Mouse (Mus musculus): Measurements from ENCODE around the gene Bri3. TPM values are rescaled to one million over a fixed set of nuclear protein-coding genes. Genes with fewer than 3 reads are reported as not detected.

Gene Bri3
- polyA plus RNA-seq, 1 experiment: 104 TPM

DNA sequence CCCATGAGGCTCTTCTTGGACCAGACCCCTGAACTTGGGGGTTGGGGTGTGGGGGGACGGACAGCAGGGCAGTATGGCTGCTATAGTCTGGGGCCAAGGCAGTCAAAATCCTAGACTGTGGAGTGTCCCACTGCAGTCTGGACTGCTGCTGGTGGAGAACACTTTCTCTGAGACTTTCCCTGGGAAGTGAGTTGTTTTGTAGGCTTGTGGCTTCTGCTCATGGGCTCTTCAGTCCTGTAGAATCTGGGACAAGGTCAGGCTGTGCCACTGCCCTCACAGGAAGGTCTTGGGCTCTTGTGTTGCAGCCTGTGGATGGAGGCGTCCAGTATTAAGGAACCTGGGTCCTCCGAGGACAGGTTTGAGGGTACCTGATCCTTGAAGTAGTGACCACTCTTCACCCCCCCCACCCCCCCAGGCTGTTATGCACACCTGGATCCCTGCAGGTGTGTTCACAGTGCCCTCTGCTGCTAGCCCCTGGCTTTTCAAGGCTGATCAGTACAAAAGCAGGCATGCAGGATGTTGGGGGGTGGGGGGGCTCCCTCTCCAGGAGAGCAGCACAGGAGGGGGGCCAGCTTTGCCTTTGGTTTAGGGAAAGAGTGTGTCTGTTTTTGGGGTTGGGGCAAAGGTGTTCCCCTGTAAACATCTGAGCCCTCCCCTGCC is 13.3 kb downstream of the Bri3 start:
- Histone ChIP-seq H3K4me1 (ENCODE audit: control insufficient read depth, insufficient read depth, low read length) (peaks cover 21% of the 10 kb centered on the region), H3K27ac (ENCODE audit: insufficient read depth, low read length) (no peak overlapping the region), H3K4me3 (ENCODE audit: insufficient read depth, low read length) (peak overlapping the region; percentile 97; the same call in 1 of the 2 replicates)
- TF ChIP-seq POLR2A (IDR thresholded peaks at IDR 0.05; ENCODE audit: extremely low read depth, insufficient read depth, low read length) (no peak), CTCF (IDR thresholded peaks at IDR 0.05; ENCODE audit: extremely low read depth, insufficient read depth, low read length) (no peak)

DNA sequence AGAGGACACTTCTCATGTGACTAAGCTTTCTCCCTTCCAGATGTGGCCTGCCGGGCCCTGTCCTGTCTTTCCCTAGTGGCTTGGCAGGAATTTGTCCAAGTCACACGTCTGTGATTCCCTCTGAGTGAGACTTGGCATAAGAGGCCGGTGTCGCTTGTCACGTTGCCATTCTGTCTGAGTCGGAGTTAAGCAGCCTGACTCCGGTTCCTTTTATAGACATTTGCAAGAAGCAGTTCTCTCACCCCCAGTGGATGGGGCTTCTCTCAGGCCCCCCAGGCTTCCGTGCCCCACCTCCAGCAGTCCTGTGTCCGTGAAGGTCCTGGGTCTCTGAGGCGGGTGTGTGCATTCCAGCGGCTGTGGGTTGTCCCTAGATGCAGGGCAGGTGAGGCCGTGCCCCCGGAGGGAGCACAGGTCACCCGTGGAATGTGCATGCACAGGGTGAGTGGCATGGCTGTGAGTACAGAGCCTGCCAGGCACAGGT is 13.9 kb downstream of the Bri3 start:
- Histone ChIP-seq H3K4me1 (ENCODE audit: control insufficient read depth, insufficient read depth, low read length) (peaks cover 23% of the 10 kb centered on the region), H3K27ac (ENCODE audit: insufficient read depth, low read length) (no peak overlapping the region), H3K4me3 (ENCODE audit: insufficient read depth, low read length) (peak overlapping the region; percentile 97)
- TF ChIP-seq CTCF (IDR thresholded peaks at IDR 0.05; ENCODE audit: extremely low read depth, insufficient read depth, low read length) (no peak), POLR2A (IDR thresholded peaks at IDR 0.05; ENCODE audit: extremely low read depth, insufficient read depth, low read length) (no peak)

DNA sequence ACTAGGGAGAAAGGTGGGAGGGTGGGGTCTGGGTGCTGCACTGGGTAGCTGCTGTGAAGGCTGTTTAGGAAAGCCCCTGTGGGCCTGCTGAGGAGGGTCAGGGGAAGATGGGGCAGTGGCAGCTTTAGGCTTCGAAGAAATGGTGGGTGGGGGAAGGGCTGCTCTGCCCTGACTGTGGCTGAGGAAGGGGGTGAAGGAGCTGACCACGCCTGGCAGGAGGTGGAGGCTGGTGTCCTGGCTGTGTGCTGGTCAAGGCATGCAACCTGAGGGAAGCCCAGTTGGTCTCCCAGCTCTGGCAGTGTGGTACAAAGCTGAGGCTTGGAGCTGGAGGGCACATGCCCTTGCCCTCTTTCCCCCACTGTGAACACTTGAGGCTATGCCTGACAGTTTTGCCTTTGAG is 14.4 kb downstream of the Bri3 start:
- Histone ChIP-seq H3K27ac (ENCODE audit: insufficient read depth, low read length) (no peak overlapping the region), H3K4me1 (ENCODE audit: control insufficient read depth, insufficient read depth, low read length) (peaks cover 23% of the 10 kb centered on the region), H3K4me3 (ENCODE audit: insufficient read depth, low read length) (peak overlapping the region; percentile 97)
- no peak for TF ChIP-seq POLR2A (IDR thresholded peaks at IDR 0.05; ENCODE audit: extremely low read depth, insufficient read depth, low read length)

DNA sequence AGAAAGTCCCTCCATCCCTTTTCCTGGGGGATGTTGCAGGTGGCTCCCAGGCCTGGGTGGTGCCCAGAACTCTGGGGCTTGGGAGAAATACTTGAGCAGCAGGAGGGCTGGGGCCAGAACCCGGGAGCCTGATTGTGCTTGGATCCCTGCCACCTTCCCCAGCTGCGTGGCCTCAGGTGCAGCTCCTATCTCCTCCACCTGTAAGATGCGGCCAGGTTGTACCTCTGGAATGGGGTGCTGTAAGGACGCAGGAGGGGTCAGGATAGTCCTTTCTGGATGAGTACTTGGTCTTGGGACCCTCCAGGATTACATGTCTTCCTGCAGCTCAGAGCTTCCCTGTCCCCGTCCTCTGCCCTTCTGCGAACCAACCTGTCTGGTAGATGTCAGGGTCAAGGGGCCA is 15.0 kb downstream of the Bri3 start:
- no peak for TF ChIP-seq POLR2A (IDR thresholded peaks at IDR 0.05; ENCODE audit: extremely low read depth, insufficient read depth, low read length)
- TF ChIP-seq CTCF (IDR thresholded peaks at IDR 0.05; ENCODE audit: extremely low read depth, insufficient read depth, low read length): no peak
- Histone ChIP-seq H3K4me3 (ENCODE audit: insufficient read depth, low read length) (peak overlapping the region; percentile 97; the same call in 1 of the 2 replicates), H3K27ac (ENCODE audit: insufficient read depth, low read length) (no peak overlapping the region), H3K4me1 (ENCODE audit: control insufficient read depth, insufficient read depth, low read length) (peaks cover 23% of the 10 kb centered on the region)

DNA sequence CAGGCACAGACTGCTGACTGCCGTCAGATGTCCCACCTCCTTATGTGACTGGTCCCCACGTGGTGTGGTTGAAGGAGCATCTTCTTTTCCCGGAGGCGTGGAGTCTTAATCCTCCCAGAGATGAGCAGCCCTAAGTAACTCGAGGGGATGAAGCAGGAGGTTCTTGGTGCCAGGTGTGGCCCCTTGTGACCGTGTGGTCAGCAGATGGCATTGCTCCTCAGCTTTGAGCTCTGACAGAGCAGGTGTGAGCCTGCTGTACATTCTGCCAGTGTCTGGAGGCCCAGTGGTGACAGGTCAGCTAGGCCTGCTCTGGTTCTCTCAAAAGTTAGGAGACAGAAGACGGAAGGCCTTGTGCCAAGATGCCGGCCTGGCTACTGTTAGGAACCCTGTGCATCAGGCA is 16.2 kb downstream of the Bri3 start:
- TF ChIP-seq CTCF (IDR thresholded peaks at IDR 0.05; ENCODE audit: extremely low read depth, insufficient read depth, low read length) (no peak), POLR2A (IDR thresholded peaks at IDR 0.05; ENCODE audit: extremely low read depth, insufficient read depth, low read length) (no peak)
- Histone ChIP-seq H3K27ac (ENCODE audit: insufficient read depth, low read length) (no peak overlapping the region), H3K4me3 (ENCODE audit: insufficient read depth, low read length) (no peak overlapping the region), H3K4me1 (ENCODE audit: control insufficient read depth, insufficient read depth, low read length) (peaks cover 23% of the 10 kb centered on the region)

DNA sequence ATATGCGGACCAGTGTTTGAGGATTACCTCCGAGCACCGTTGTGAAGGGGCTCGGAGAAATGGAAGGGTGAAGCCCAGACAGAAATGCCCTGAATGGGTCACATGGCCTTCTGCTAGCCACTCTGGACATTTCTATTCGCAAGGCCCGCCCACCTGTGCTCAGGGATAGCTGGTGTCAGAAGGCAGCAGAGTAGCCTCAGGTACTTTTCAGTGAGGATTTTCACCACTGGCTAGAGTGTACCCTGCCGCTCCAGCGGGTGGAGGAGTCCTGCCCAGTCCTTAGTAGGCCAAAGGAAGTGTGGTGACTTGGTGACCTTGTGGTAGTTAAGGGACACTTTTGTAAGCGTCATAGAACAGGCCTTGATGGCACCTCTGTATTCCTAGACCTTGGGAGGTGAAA is 17.1 kb downstream of the Bri3 start:
- Histone ChIP-seq H3K4me1 (ENCODE audit: control insufficient read depth, insufficient read depth, low read length) (peaks cover 23% of the 10 kb centered on the region), H3K27ac (ENCODE audit: insufficient read depth, low read length) (no peak overlapping the region), H3K4me3 (ENCODE audit: insufficient read depth, low read length) (no peak overlapping the region)
- TF ChIP-seq POLR2A (IDR thresholded peaks at IDR 0.05; ENCODE audit: extremely low read depth, insufficient read depth, low read length) (no peak), CTCF (IDR thresholded peaks at IDR 0.05; ENCODE audit: extremely low read depth, insufficient read depth, low read length) (no peak)

DNA sequence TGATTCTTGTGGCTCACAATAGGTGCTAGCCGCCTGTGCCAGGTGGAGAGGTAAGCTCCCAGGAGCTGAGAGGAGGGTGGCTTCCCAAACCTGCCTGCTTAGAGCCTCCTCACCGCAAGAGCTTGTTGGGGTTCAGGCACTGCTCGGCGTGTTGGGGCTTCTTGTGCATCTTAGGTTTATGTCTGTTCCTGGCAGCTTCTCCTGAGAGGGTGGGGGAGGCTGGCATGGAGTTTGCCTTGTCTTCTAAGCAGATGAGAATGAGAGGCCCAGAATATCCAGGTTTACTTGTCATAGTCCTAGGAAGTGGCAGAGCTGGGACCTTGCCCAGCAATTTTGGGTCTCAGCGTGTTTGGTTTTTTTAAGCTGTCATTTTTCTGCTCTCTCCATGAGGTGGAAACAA is 17.6 kb downstream of the Bri3 start:
- no peak for TF ChIP-seq POLR2A (IDR thresholded peaks at IDR 0.05; ENCODE audit: extremely low read depth, insufficient read depth, low read length)
- no peak for TF ChIP-seq CTCF (IDR thresholded peaks at IDR 0.05; ENCODE audit: extremely low read depth, insufficient read depth, low read length)

DNA sequence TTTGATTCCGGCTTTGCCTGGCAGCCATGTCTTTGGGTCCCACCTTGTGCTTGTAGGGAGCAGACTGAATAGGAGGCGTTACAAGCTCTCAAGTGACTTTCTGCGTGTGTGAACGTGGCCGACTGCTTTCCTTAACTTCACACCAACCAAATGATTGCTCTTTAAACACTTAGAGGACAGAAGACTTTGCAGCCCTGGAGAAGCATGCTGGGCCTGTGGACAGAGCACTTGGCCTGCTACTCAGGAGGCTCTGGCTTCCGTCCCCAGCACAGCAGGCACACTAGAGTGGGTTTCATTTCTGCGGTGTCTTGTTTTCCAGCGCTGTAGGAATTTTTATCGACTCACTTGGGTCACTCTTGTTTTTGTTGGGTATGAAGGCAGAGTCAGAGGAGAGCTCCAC is 18.8 kb downstream of the Bri3 start:
- H3K4me1 ChIP-seq (ENCODE audit: control insufficient read depth, insufficient read depth, low read length): peaks cover 20% of the 10 kb centered on the region
- no peak overlapping the region for H3K27ac ChIP-seq (ENCODE audit: insufficient read depth, low read length)
- TF ChIP-seq POLR2A (IDR thresholded peaks at IDR 0.05; ENCODE audit: extremely low read depth, insufficient read depth, low read length) (no peak), CTCF (IDR thresholded peaks at IDR 0.05; ENCODE audit: extremely low read depth, insufficient read depth, low read length) (no peak)

More for the DNA sequence above, 17.6 kb downstream of the Bri3 start:
- Histone ChIP-seq H3K4me3 (ENCODE audit: insufficient read depth, low read length) (no peak overlapping the region), H3K4me1 (ENCODE audit: control insufficient read depth, insufficient read depth, low read length) (peaks cover 23% of the 10 kb centered on the region), H3K27ac (ENCODE audit: insufficient read depth, low read length) (no peak overlapping the region)

DNA sequence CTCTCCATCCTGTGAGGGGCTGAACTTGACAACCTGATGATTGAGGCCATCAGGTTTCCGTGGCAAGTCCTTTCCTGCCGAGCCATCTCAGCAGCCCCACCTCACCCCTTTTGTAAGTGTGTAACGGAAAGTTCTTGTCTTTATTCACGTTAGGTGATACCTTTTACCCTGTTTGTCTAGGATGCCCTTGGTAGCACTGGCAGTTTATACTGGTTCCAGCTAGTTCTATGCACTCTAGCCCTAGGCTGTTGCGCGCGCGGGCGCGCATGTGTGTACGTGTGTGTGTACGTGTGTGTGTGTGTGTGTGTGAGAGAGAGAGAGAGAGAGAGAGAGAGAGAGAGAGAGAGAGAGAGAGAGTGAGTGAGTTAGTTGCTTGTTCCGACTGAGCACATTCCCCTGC is 19.3 kb downstream of the Bri3 start:
- H3K27ac ChIP-seq (ENCODE audit: insufficient read depth, low read length): no peak overlapping the region
- H3K4me1 ChIP-seq (ENCODE audit: control insufficient read depth, insufficient read depth, low read length): peaks cover 17% of the 10 kb centered on the region
- no peak overlapping the region for H3K4me3 ChIP-seq (ENCODE audit: insufficient read depth, low read length)
- TF ChIP-seq POLR2A (IDR thresholded peaks at IDR 0.05; ENCODE audit: extremely low read depth, insufficient read depth, low read length): no peak
- TF ChIP-seq CTCF (IDR thresholded peaks at IDR 0.05; ENCODE audit: extremely low read depth, insufficient read depth, low read length): no peak

More for the DNA sequence above, 18.8 kb downstream of the Bri3 start:
- H3K4me3 ChIP-seq (ENCODE audit: insufficient read depth, low read length): no peak overlapping the region

DNA sequence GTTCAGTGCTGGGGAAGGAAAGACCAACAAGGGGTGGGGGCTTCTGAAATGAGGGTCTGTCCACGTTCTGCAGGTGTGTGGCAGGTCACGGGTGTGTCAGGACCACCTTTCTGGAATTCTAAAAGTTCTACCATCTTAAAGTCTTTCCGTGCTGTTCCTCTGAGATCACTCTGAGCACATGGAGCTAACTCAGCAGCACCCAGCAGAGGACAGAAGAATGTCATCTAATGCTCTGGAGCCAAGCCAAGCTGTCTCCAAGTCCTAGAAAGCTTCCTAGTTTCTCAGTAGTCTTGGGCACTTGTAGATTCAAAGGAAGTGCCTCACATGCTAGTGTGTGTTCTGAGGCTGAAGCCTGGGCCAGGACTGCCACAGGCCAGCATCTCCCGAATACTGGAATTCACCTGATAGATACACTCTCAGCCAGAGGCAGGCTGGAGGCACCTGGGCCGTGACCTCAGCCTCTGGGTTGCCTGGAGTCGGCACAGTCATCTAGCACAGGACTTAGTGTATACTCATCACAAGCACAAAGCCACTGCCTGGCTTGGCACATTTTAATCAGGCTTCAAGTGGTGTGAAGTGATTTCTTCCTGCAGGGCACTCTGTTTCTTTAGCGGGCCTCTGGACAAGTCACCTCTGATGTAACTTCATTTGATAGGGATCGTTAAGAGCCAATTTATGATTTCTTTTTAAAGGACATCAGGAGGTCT is 23.5 kb downstream of the Bri3 start:
- Histone ChIP-seq H3K4me1 (ENCODE audit: control insufficient read depth, insufficient read depth, low read length) (peaks cover 2% of the 10 kb centered on the region; the same call in 1 of the 2 replicates), H3K27ac (ENCODE audit: insufficient read depth, low read length) (no peak overlapping the region), H3K4me3 (ENCODE audit: insufficient read depth, low read length) (no peak overlapping the region)
- TF ChIP-seq POLR2A (IDR thresholded peaks at IDR 0.05; ENCODE audit: extremely low read depth, insufficient read depth, low read length): no peak
- TF ChIP-seq CTCF (IDR thresholded peaks at IDR 0.05; ENCODE audit: extremely low read depth, insufficient read depth, low read length): no peak
